Mouse (Mus musculus) limb, embryonic 15.5 days (tissue): Measurements from ENCODE around the gene Dok7. TPM values are rescaled to one million over a fixed set of nuclear protein-coding genes. Genes with fewer than 3 reads are reported as not detected.

ENCODE experiments used
- ATAC-seq: fragments of 200-750 bp; cut with Nextera tagmentation; 2 replicates; pipeline ENCODE4 v1.8.0; 2017; ENCODE audit warnings: low read depth, moderate TSS enrichment; ENCODE audit not compliant: insufficient number of reproducible peaks, low FRiP score, low TSS enrichment
- H3K27ac ChIP-seq: fragments of 300-500 bp; sonication (generic); 2 replicates; pipeline ENCODE4 v1.5.1; 2015; ENCODE audit warnings: moderate library complexity, mild to moderate bottlenecking, inconsistent platforms
- H3K27me3 ChIP-seq: fragments of 300-500 bp; sonication (generic); 2 replicates; pipeline ENCODE4 v1.6.1; 2015; ENCODE audit warnings: inconsistent platforms
- H3K36me3 ChIP-seq: fragments of 300-500 bp; sonication (generic); 2 replicates; pipeline ENCODE4 v1.6.1; 2015; ENCODE audit warnings: inconsistent platforms
- H3K4me1 ChIP-seq: fragments of 300-500 bp; sonication (generic); 2 replicates; pipeline ENCODE4 v1.6.1; 2015; ENCODE audit warnings: inconsistent platforms
- H3K4me2 ChIP-seq: fragments of 300-500 bp; sonication (generic); 2 replicates; pipeline ENCODE4 v1.6.1; 2015; ENCODE audit warnings: mild to moderate bottlenecking, inconsistent platforms
- H3K4me3 ChIP-seq: fragments of 300-500 bp; sonication (generic); 2 replicates; pipeline ENCODE4 v1.5.1; 2015; ENCODE audit warnings: mild to moderate bottlenecking, inconsistent platforms
- H3K9ac ChIP-seq: fragments of 300-500 bp; sonication (generic); 2 replicates; pipeline ENCODE4 v1.6.1; 2015; ENCODE audit warnings: inconsistent platforms
- H3K9me3 ChIP-seq: fragments of 300-500 bp; sonication (generic); 2 replicates; pipeline ENCODE4 v1.6.1; 2016; ENCODE audit warnings: inconsistent platforms
- WGBS: fragments of 180-500 bp; shearing (Covaris S2); methylation state at CpG from one replicate; pipeline ENCODE4 v1.1.7; 2015; 5-methylcytosine and 5-hydroxymethylcytosine counted together
- polyA plus RNA-seq: library from polyadenylated mRNA; unstranded; fragments of >200 nt; fragmentation: Nextera tagmentation; extraction: Ambion mirVana; gene quantifications from 2 replicates; pipeline ENCODE4 v1.2.1, GENCODE M21; 2015

The Dok7 gene
- polyA plus RNA-seq, 1 experiment from 2014 or later = 5.5 TPM

DNA sequence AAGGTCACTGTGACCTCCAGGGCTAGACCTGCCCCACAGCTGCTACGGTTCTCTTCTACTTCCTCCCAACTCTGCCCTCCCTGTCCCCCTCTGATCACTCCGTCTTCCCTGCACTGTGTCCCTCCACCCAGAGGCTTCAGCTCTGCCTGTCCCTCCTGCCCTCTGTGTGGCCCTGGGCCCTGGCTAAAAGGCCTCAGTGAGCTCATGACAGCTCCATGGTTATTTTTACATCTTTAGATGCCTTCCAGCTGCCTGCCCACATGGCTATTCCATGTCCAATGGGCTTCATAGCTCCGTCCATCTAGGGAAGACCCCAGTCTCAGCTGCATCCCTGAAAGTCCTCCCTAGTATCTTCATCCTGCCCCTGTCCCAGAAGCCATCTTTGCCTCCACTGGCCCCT, 3.5 kb downstream of the Dok7 start:
- H3K9me3 ChIP-seq = no peaks in the 10 kb centered on the region
- no peak overlapping the region for H3K27ac ChIP-seq
- no peak for ATAC-seq
- H3K4me1 ChIP-seq = peaks cover 18% of the 10 kb centered on the region
- no peak overlapping the region for H3K9ac ChIP-seq
- peaks cover 46% of the 10 kb centered on the region for H3K27me3 ChIP-seq
- no peak overlapping the region for H3K4me2 ChIP-seq
- H3K36me3 ChIP-seq = no peaks in the 10 kb centered on the region
- no peak overlapping the region for H3K4me3 ChIP-seq
- 77% methylated on average over 3 of the region's 3 CpGs for WGBS

DNA sequence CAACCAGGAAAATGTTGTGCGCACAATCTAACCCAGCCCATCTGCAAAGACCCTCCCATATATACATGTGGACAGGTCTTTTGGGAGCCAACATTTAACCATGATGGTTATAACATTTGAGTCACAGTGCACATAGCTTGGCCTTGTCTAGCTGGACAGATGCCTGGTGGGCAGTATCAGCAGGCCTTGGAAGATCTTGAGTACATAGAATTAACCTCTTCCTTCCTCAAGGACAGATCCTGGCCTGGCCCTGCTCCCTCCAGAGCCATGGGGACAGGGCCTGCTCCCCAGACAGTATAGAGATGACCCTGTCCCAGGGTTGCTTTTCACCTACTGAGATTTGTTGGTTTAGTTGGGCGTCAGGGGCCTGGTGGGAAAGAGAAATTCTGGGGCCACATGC, 13.3 kb downstream of the Dok7 start:
- 82% methylated on average over 2 of the region's 2 CpGs for WGBS
- no peak for ATAC-seq
- H3K27ac ChIP-seq = no peak overlapping the region
- no peaks in the 10 kb centered on the region for H3K9me3 ChIP-seq
- H3K36me3 ChIP-seq = no peaks in the 10 kb centered on the region
- no peak overlapping the region for H3K4me3 ChIP-seq
- no peaks in the 10 kb centered on the region for H3K4me1 ChIP-seq
- H3K27me3 ChIP-seq = no peaks in the 10 kb centered on the region
- H3K9ac ChIP-seq = no peak overlapping the region
- no peak overlapping the region for H3K4me2 ChIP-seq

GRCm38 (mm10) chr5:35070314-35070713, 13.7 kb downstream of the Dok7 start:
- H3K4me1 ChIP-seq = no peaks in the 10 kb centered on the region
- ATAC-seq = no peak
- H3K4me2 ChIP-seq = no peak overlapping the region
- no peaks in the 10 kb centered on the region for H3K27me3 ChIP-seq
- H3K9ac ChIP-seq = no peak overlapping the region
- no peak overlapping the region for H3K4me3 ChIP-seq
- H3K9me3 ChIP-seq = no peaks in the 10 kb centered on the region
- no peaks in the 10 kb centered on the region for H3K36me3 ChIP-seq
- WGBS = 88% methylated on average over 8 of the region's 8 CpGs
- no peak overlapping the region for H3K27ac ChIP-seq

GRCm38 (mm10) chr5:35070953-35071352, 14.4 kb downstream of the Dok7 start:
- ATAC-seq = no peak
- no peak overlapping the region for H3K9ac ChIP-seq
- 60% methylated on average over 7 of the region's 7 CpGs for WGBS
- no peaks in the 10 kb centered on the region for H3K27me3 ChIP-seq
- H3K36me3 ChIP-seq = no peaks in the 10 kb centered on the region
- no peaks in the 10 kb centered on the region for H3K4me1 ChIP-seq
- no peak overlapping the region for H3K27ac ChIP-seq
- H3K4me2 ChIP-seq = no peak overlapping the region
- no peak overlapping the region for H3K4me3 ChIP-seq
- no peaks in the 10 kb centered on the region for H3K9me3 ChIP-seq

DNA sequence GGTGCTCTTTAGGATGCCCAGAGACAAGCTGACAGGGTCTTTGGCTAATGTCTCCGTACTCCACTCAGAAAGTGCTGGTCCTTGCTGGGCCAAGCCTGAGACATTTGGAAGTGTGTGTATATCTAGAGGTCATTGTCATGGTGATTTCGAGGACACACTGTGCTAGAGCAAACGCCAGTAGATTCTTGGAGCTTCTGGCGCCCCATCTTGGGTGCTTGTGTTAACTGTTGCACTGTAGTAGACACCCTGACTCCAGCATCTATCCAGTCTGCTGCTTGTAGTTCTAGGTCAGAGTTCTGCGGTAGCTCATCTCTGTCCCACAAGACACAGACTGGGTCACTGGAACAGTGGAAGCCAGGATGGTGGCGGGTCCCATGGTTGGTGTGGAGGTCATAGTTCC, 15.3 kb downstream of the Dok7 start:
- H3K4me3 ChIP-seq = no peak overlapping the region
- 90% methylated on average over 6 of the region's 6 CpGs for WGBS
- H3K36me3 ChIP-seq = no peaks in the 10 kb centered on the region
- H3K27me3 ChIP-seq = no peaks in the 10 kb centered on the region
- no peaks in the 10 kb centered on the region for H3K4me1 ChIP-seq
- ATAC-seq = no peak
- H3K9me3 ChIP-seq = no peaks in the 10 kb centered on the region
- H3K4me2 ChIP-seq = no peak overlapping the region
- H3K9ac ChIP-seq = no peak overlapping the region
- H3K27ac ChIP-seq = no peak overlapping the region

DNA sequence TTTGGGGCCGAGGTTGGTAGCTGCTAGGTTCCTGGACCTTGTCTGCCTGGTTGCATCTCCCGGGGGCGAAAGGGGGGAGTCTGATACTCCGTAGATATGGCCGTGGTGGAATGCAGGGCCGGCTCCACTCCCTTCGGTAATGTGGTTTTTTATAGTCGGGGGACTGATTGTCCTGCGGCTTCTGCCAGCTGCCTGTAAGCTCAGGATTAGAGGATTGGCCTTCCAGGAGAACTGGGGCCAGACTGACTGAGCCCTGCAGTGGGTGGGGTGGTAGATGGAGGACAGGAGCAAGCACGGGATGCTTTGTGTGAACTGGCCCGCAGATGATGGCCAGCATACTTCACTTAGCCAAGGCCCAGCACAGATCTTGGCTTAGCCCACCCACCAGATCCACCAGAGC, 16.7 kb downstream of the Dok7 start:
- ATAC-seq = no peak
- Histone ChIP-seq H3K4me2 (no peak overlapping the region), H3K9ac (no peak overlapping the region), H3K27me3 (no peaks in the 10 kb centered on the region), H3K9me3 (no peaks in the 10 kb centered on the region), H3K36me3 (no peaks in the 10 kb centered on the region), H3K4me1 (no peaks in the 10 kb centered on the region), H3K27ac (no peak overlapping the region), H3K4me3 (no peak overlapping the region)
- 62% methylated on average over 11 of the region's 11 CpGs for WGBS

GRCm38 (mm10) chr5:35073992-35074391, 17.4 kb downstream of the Dok7 start:
- no peak for ATAC-seq
- Histone ChIP-seq H3K9ac (no peak overlapping the region), H3K36me3 (no peaks in the 10 kb centered on the region), H3K9me3 (no peaks in the 10 kb centered on the region), H3K4me1 (no peaks in the 10 kb centered on the region), H3K27ac (no peak overlapping the region), H3K4me2 (no peak overlapping the region), H3K4me3 (no peak overlapping the region), H3K27me3 (peaks cover 7% of the 10 kb centered on the region; the same call in 1 of the 2 replicates)
- WGBS = 72% methylated on average over 9 of the region's 9 CpGs

DNA sequence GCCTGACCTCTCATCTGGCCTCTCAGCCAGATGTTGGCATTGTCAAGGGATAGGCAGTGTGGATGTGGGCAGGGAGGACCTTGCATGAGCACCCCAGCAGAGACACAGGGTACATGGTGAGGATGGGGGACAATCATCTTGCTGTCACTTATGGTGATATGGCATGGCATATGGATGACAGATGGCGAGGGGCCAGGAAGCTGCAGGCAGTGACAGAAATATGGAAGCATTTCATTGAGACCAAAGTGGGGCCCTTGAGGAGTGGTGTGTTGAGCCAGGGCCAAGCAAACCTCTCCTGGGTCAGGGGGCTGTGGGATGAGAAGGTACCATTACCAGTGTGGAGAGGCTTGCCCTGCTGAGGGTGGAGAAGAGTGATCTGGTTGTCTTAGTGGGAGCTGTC, 19.8 kb downstream of the Dok7 start:
- H3K4me2 ChIP-seq = no peak overlapping the region
- no peak overlapping the region for H3K27ac ChIP-seq
- H3K4me1 ChIP-seq = peaks cover 4% of the 10 kb centered on the region; the same call in 1 of the 2 replicates
- WGBS = 69% methylated on average over 1 of the region's 1 CpGs
- peaks cover 23% of the 10 kb centered on the region for H3K27me3 ChIP-seq
- H3K9ac ChIP-seq = no peak overlapping the region
- no peak for ATAC-seq
- no peaks in the 10 kb centered on the region for H3K9me3 ChIP-seq
- no peaks in the 10 kb centered on the region for H3K36me3 ChIP-seq
- no peak overlapping the region for H3K4me3 ChIP-seq

DNA sequence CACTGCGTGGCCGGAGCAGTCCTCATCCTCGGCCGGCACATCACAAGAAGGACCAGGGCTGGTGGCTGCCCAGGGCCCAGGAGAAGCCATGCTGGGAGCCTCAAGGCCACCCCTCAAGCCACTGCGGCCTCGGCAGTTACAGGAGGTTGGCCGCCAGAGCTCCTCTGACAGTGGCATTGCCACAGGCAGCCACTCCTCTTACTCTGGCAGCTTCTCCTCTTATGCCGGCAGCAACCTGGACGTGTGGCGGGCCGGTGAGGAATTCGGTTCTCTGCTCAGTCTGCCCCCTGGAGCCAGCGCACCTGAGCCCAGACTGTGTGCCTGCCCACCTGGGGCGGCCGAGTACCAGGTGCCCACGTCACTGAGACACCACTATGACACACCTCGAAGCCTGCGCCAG, 22.5 kb downstream of the Dok7 start:
- H3K4me2 ChIP-seq = no peak overlapping the region

GRCm38 (mm10) chr5:35084913-35085312, 28.3 kb downstream of the Dok7 start:
- H3K36me3 ChIP-seq = no peaks in the 10 kb centered on the region
- no peak for ATAC-seq
- H3K9ac ChIP-seq = no peak overlapping the region
- H3K4me1 ChIP-seq = no peaks in the 10 kb centered on the region
- no peak overlapping the region for H3K4me2 ChIP-seq
- H3K4me3 ChIP-seq = no peak overlapping the region
- peaks cover 16% of the 10 kb centered on the region for H3K27me3 ChIP-seq
- H3K27ac ChIP-seq = no peak overlapping the region
- WGBS = 66% methylated on average over 3 of the region's 3 CpGs
- H3K9me3 ChIP-seq = no peaks in the 10 kb centered on the region

More for the DNA sequence above, 22.5 kb downstream of the Dok7 start:
- H3K4me1 ChIP-seq = peaks cover 4% of the 10 kb centered on the region; the same call in 1 of the 2 replicates
- no peak overlapping the region for H3K9ac ChIP-seq
- ATAC-seq = no peak
- no peak overlapping the region for H3K4me3 ChIP-seq
- 40% methylated on average over 18 of the region's 18 CpGs for WGBS
- H3K27me3 ChIP-seq = peaks cover 23% of the 10 kb centered on the region
- no peaks in the 10 kb centered on the region for H3K36me3 ChIP-seq
- H3K27ac ChIP-seq = no peak overlapping the region
- no peaks in the 10 kb centered on the region for H3K9me3 ChIP-seq

DNA sequence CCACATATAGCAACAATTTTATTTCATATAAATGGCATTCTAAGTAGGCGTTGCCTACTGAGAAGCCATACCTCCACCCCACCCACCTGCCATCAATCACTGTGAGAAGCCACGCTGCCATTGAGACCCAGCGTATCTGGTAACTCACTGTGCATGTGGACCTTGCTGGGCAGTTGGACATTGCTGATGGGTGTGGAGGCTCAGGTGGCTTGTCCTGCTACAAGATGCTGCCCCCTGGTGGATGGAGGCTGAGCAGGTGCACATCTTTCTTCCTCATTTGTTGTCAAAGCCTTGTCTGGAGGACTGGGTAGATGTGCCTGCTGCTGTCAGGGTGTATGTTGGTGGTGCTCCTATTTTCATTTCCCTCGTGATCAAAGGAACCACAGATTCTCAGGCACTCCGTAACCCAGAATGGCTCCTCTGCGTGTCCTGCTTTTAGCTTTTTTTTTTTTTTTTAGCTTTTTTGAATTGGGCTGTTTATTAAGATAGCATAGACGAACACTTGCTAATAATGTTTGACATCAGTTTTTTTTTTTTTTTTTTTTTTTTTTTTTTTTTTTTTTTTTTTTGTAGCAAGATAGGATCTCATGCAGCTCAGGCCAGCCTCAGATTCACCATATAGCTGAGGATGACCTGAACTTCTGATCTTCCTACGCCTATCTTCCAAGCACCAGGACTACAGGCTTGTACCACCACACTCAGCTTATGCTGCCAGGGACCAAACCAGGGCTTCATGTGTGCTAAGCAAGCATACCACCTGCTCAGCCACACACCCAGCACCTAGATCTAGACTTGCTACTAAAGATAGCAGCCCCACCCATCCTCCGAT, 32.4 kb downstream of the Dok7 start:
- 61% methylated on average over 9 of the region's 9 CpGs for WGBS
- H3K9me3 ChIP-seq = no peaks in the 10 kb centered on the region
- no peak for ATAC-seq

GRCm38 (mm10) chr5:35089614-35089963, 33.0 kb downstream of the Dok7 start:
- peaks cover 8% of the 10 kb centered on the region; the same call in 1 of the 2 replicates for H3K27me3 ChIP-seq
- no peaks in the 10 kb centered on the region for H3K4me1 ChIP-seq
- H3K4me3 ChIP-seq = no peak overlapping the region
- peaks cover 36% of the 10 kb centered on the region for H3K36me3 ChIP-seq
- H3K4me2 ChIP-seq = no peak overlapping the region
- no peaks in the 10 kb centered on the region for H3K9me3 ChIP-seq
- no peak overlapping the region for H3K9ac ChIP-seq
- no peak for ATAC-seq
- WGBS = 76% methylated on average over 5 of the region's 5 CpGs
- no peak overlapping the region for H3K27ac ChIP-seq

More for the DNA sequence above, 32.4 kb downstream of the Dok7 start:
- no peak overlapping the region for H3K4me3 ChIP-seq
- no peak overlapping the region for H3K27ac ChIP-seq
- H3K9ac ChIP-seq = no peak overlapping the region
- H3K36me3 ChIP-seq = peaks cover 33% of the 10 kb centered on the region
- no peaks in the 10 kb centered on the region for H3K4me1 ChIP-seq
- peaks cover 8% of the 10 kb centered on the region; the same call in 1 of the 2 replicates for H3K27me3 ChIP-seq
- no peak overlapping the region for H3K4me2 ChIP-seq
